Mouse (Mus musculus): Measurements from ENCODE around the gene Tiam1. TPM values are rescaled to one million over a fixed set of nuclear protein-coding genes. Genes with fewer than 3 reads are reported as not detected.

The Tiam1 gene
- polyA plus RNA-seq, 1 experiment from 2014 or later: 29.0 TPM

GRCm38 (mm10) chr16:89909393-89910068, 234.0 kb downstream of the Tiam1 start:
- Histone ChIP-seq H3K4me1 (replicated peaks) (peaks cover 46% of the 10 kb centered on the region), H3K27ac (peak overlapping the region; percentile 66), H3K4me3 (no peak overlapping the region), H3K4me2 (peak overlapping the region; percentile 31), H3K36me3 (no peaks in the 10 kb centered on the region), H3K9ac (no peak overlapping the region), H3K9me3 (no peaks in the 10 kb centered on the region), H3K27me3 (no peaks in the 10 kb centered on the region)
- WGBS: 53% methylated on average over 26 of the region's 26 CpGs
- ATAC-seq (ENCODE audit: low FRiP score): peak; percentile 40; the same call in 1 of the 2 replicates

- Histone ChIP-seq H3K27ac (no peak overlapping the region), H3K4me2 (no peak overlapping the region), H3K36me3 (no peaks in the 10 kb centered on the region), H3K4me3 (no peak overlapping the region), H3K9me3 (no peaks in the 10 kb centered on the region), H3K27me3 (no peaks in the 10 kb centered on the region), H3K4me1 (replicated peaks) (peaks cover 32% of the 10 kb centered on the region), H3K9ac (no peak overlapping the region)
- no peak for ATAC-seq (ENCODE audit: low FRiP score)
- WGBS: 64% methylated on average over 9 of the region's 9 CpGs
Measured at GRCm38 (mm10) chr16:89907651-89908050, 235.9 kb downstream of the Tiam1 start.

GRCm38 (mm10) chr16:89906909-89907308, 236.7 kb downstream of the Tiam1 start:
- H3K4me2 ChIP-seq: no peak overlapping the region
- 81% methylated on average over 7 of the region's 7 CpGs for WGBS
- H3K27me3 ChIP-seq: no peaks in the 10 kb centered on the region
- H3K9ac ChIP-seq: no peak overlapping the region
- peaks cover 27% of the 10 kb centered on the region for H3K4me1 ChIP-seq (replicated peaks)
- ATAC-seq (ENCODE audit: low FRiP score): no peak
- H3K4me3 ChIP-seq: no peak overlapping the region
- no peaks in the 10 kb centered on the region for H3K9me3 ChIP-seq
- no peak overlapping the region for H3K27ac ChIP-seq
- no peaks in the 10 kb centered on the region for H3K36me3 ChIP-seq

- no peak overlapping the region for H3K4me2 ChIP-seq
- no peaks in the 10 kb centered on the region for H3K9me3 ChIP-seq
- 95% methylated on average over 1 of the region's 1 CpGs for WGBS
- H3K4me1 ChIP-seq (replicated peaks): peaks cover 31% of the 10 kb centered on the region
- no peak for ATAC-seq (ENCODE audit: low FRiP score)
- no peak overlapping the region for H3K27ac ChIP-seq
- H3K36me3 ChIP-seq: no peaks in the 10 kb centered on the region
- no peaks in the 10 kb centered on the region for H3K27me3 ChIP-seq
- no peak overlapping the region for H3K9ac ChIP-seq
- no peak overlapping the region for H3K4me3 ChIP-seq
Measured at GRCm38 (mm10) chr16:89905730-89906305, 237.8 kb downstream of the Tiam1 start.

DNA sequence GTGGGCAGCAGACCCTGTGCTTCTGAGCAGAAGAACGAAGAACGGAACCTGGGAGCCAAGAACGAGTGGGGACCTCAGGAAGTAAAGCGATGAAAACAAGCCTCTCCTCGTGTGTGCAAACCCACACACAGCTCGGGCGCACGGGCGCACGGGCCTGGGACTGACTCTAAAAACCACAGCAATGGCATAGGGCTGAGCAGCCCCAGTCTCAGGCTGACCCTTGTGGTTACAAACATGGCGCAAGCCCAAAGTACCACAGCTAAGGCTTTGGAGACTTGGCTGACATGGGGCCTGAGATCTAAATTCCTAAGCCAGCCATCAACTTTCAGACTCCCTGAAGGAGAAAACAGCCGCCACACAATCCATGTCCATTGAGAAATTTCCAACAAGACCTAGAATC, 239.4 kb downstream of the Tiam1 start:
- Histone ChIP-seq H3K9me3 (no peaks in the 10 kb centered on the region), H3K4me1 (replicated peaks) (peaks cover 33% of the 10 kb centered on the region), H3K36me3 (no peaks in the 10 kb centered on the region), H3K27me3 (no peaks in the 10 kb centered on the region), H3K9ac (no peak overlapping the region), H3K27ac (no peak overlapping the region), H3K4me2 (no peak overlapping the region), H3K4me3 (no peak overlapping the region)
- WGBS: 97% methylated on average over 12 of the region's 12 CpGs
- no peak for ATAC-seq (ENCODE audit: low FRiP score)

DNA sequence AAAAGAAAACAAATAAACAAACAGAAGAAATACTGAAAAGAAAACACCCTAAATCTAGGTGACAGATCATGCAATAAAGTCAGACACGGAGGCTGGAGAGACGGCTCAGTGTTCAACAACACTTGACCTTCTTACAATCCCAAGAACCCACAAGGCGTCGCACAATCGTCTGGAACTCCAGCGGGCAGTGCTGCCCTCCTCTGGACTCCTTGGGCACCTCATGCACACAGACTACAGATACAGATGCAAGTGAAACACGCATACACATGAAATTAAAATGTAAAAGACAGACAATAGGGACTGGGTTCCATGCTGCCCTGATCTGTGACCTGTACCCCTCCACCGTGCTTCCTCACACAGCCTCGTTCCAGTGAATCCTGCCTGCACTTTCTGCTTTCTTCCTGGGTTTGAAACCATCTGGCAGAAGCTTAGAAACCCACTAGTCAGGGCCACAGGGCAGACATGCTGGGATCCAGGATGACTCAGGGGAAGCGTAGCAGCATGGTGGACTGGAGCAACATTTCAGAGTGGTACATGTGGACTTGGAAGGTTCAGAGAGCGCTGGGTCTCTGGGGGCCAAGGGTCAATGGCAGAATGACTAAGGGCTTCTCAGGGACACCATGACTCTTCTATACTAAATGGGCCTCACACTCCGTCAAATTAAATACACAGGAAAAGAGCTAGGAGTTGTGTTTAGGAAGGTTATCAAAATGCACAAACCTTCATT, 240.8 kb downstream of the Tiam1 start:
- Histone ChIP-seq H3K9ac (no peak overlapping the region), H3K9me3 (no peaks in the 10 kb centered on the region), H3K27ac (no peak overlapping the region), H3K27me3 (no peaks in the 10 kb centered on the region), H3K4me1 (replicated peaks) (peaks cover 28% of the 10 kb centered on the region), H3K4me2 (no peak overlapping the region), H3K4me3 (no peak overlapping the region), H3K36me3 (peaks cover 4% of the 10 kb centered on the region)
- ATAC-seq (ENCODE audit: low FRiP score): no peak
- WGBS: 92% methylated on average over 12 of the region's 12 CpGs

- no peak for ATAC-seq (ENCODE audit: low FRiP score)
Measured at GRCm38 (mm10) chr16:89900681-89901080, 242.9 kb downstream of the Tiam1 start.

DNA sequence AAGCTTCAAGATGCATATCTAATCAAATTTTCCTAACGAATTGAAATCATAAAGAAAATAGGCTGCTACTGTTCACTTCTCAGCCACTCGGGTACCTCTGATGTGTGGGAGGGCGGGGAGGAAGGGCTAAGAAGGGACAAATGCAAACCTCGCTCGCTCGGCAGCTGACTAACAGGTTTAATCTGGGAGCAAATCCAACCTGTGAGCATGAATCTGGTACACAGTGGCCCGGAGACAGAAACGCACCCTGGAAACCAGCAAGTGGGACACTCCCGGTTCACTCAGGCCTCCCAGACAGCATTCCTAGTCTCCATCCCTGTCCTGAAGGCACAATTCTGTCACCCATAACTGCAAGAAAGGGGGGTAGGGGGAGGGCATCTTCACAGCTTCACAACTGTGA, 244.4 kb downstream of the Tiam1 start:
- H3K27me3 ChIP-seq: no peaks in the 10 kb centered on the region
- peaks cover 12% of the 10 kb centered on the region for H3K36me3 ChIP-seq
- 67% methylated on average over 9 of the region's 9 CpGs for WGBS
- no peak overlapping the region for H3K4me2 ChIP-seq
- H3K9me3 ChIP-seq: no peaks in the 10 kb centered on the region
- H3K9ac ChIP-seq: no peak overlapping the region
- ATAC-seq (ENCODE audit: low FRiP score): no peak
- no peak overlapping the region for H3K4me3 ChIP-seq
- H3K27ac ChIP-seq: no peak overlapping the region
- H3K4me1 ChIP-seq (replicated peaks): peaks cover 29% of the 10 kb centered on the region

More at GRCm38 (mm10) chr16:89900681-89901080, 242.9 kb downstream of the Tiam1 start:
- Histone ChIP-seq H3K4me2 (no peak overlapping the region), H3K9me3 (no peaks in the 10 kb centered on the region), H3K27ac (peak overlapping the region; percentile 6; the same call in 1 of the 2 replicates), H3K4me1 (replicated peaks) (peaks cover 29% of the 10 kb centered on the region), H3K27me3 (no peaks in the 10 kb centered on the region), H3K4me3 (no peak overlapping the region), H3K9ac (no peak overlapping the region), H3K36me3 (peaks cover 12% of the 10 kb centered on the region)
- 21% methylated on average over 8 of the region's 8 CpGs for WGBS

GRCm38 (mm10) chr16:89898299-89898625, 245.3 kb downstream of the Tiam1 start:
- peaks cover 29% of the 10 kb centered on the region for H3K4me1 ChIP-seq (replicated peaks)
- ATAC-seq (ENCODE audit: low FRiP score): no peak
- H3K4me3 ChIP-seq: no peak overlapping the region
- no peak overlapping the region for H3K9ac ChIP-seq
- WGBS: 91% methylated on average over 14 of the region's 14 CpGs
- H3K9me3 ChIP-seq: no peaks in the 10 kb centered on the region
- peaks cover 12% of the 10 kb centered on the region for H3K36me3 ChIP-seq
- H3K27ac ChIP-seq: no peak overlapping the region
- H3K4me2 ChIP-seq: no peak overlapping the region
- H3K27me3 ChIP-seq: no peaks in the 10 kb centered on the region

DNA sequence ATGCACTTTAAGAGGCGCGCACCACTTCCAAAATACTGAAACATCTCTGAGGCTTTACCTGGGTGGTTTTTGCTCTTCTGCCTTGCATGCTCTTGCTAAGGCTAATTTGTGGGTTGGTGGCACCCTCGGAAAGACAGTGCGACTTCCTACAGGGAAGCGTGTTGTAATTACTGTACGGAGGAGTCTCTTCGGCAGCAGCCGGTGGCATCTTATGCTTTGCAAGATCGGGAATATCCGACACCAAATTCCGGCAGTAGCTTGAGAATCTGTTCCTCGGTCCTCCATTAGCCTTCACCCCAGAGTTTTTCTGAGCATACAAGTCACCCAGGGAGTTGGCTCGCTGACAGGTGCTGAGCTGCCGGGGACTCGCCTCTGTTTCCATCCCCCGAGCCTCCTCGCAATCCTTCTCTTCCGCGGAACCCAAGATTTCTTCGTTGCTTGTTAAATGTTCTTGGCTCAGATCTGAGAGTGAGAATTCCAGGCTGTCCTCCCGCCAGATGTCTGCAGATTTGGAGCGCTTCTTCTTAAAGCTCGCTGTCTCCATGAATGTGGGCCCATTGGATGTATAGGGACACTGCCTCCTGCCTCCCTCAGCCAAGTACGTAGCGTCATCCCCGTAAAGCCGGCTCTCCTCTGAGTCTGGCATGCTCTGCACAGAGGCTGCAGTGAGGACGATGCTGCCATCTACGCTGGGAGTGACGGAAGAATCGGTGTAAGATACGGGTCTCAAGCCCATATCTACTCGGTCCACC, 245.8 kb downstream of the Tiam1 start:
- Histone ChIP-seq H3K36me3 (peaks cover 12% of the 10 kb centered on the region), H3K4me3 (no peak overlapping the region), H3K27ac (no peak overlapping the region), H3K9me3 (no peaks in the 10 kb centered on the region), H3K4me1 (replicated peaks) (peaks cover 29% of the 10 kb centered on the region), H3K4me2 (no peak overlapping the region), H3K27me3 (no peaks in the 10 kb centered on the region), H3K9ac (no peak overlapping the region)
- ATAC-seq (ENCODE audit: low FRiP score): no peak
- 89% methylated on average over 33 of the region's 33 CpGs for WGBS

DNA sequence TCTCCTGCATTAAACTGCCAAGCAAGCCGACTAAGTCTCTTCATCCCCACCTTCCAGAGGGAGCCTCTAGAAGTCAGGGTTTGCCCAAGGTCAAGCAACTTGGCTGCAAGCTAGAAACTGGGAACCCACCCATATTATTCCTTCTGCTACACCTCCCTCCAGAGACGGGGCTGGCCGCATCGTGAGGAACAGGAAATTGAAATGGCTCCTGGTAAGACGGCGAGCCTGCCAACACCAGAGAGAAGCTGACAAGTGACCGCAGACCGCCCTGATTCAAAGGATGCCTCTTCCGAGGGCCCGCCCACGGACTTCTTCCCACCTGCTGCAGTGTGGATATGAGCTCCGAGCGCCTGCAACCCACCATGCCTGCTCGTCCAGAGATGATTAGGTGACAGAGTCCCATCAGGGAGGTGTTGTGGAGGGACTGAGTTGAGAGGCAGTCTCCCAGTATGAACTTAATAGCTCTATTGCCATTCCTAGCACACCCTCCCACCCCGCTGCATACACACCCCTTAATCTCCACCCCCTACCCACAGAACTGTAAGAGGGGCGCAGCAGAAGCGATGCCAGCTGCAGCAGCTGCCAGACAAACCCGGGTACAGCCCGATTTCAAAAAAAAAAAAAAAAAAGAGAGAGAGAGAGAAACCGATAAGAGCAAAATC, 246.6 kb downstream of the Tiam1 start:
- no peaks in the 10 kb centered on the region for H3K27me3 ChIP-seq
- H3K9ac ChIP-seq: no peak overlapping the region
- H3K27ac ChIP-seq: no peak overlapping the region
- no peak for ATAC-seq (ENCODE audit: low FRiP score)
- H3K9me3 ChIP-seq: no peaks in the 10 kb centered on the region
- peaks cover 12% of the 10 kb centered on the region for H3K36me3 ChIP-seq
- H3K4me2 ChIP-seq: no peak overlapping the region
- H3K4me1 ChIP-seq (replicated peaks): peaks cover 29% of the 10 kb centered on the region
- WGBS: 85% methylated on average over 20 of the region's 20 CpGs
- no peak overlapping the region for H3K4me3 ChIP-seq

GRCm38 (mm10) chr16:89896392-89896791, 247.2 kb downstream of the Tiam1 start:
- Histone ChIP-seq H3K4me1 (replicated peaks) (peaks cover 29% of the 10 kb centered on the region), H3K27me3 (no peaks in the 10 kb centered on the region), H3K9me3 (no peaks in the 10 kb centered on the region), H3K27ac (no peak overlapping the region), H3K9ac (no peak overlapping the region), H3K4me3 (no peak overlapping the region), H3K4me2 (no peak overlapping the region), H3K36me3 (peaks cover 12% of the 10 kb centered on the region)
- WGBS: 77% methylated on average over 9 of the region's 9 CpGs
- no peak for ATAC-seq (ENCODE audit: low FRiP score)

Measured in hindbrain, embryonic 13.5 days (tissue).